Mouse (Mus musculus) hindbrain, embryonic 14.5 days (tissue): ENCODE results near the gene Plk5. TPM values are rescaled to one million over a fixed set of nuclear protein-coding genes. Genes with fewer than 3 reads are reported as not detected.
A peak's percentile ranks its signal among the peaks of the same experiment; 100 is the strongest.

Experiments used
- ATAC-seq: fragments of 200-750 bp; cut with Nextera tagmentation; 2 replicates; pipeline ENCODE4 v1.8.0; 2017; ENCODE audit warnings: moderate number of reproducible peaks, mild to moderate bottlenecking, moderate TSS enrichment, moderate library complexity; ENCODE audit not compliant: low FRiP score
- DNase-seq: peaks from one replicate; pipeline ENCODE4 v3.0.0-alpha.2; 2015; ENCODE audit warnings: low spot score
- H3K27ac ChIP-seq: fragments of 300-500 bp; sonication (generic); 2 replicates; pipeline ENCODE4 v1.5.1; 2014; ENCODE audit warnings: mild to moderate bottlenecking, moderate library complexity
- H3K27me3 ChIP-seq: fragments of 300-500 bp; sonication (generic); 2 replicates; pipeline ENCODE4 v1.6.1; 2014; ENCODE audit warnings: mild to moderate bottlenecking, low read length, mixed read lengths; ENCODE audit not compliant: control insufficient read depth, insufficient read depth
- H3K36me3 ChIP-seq: fragments of 300-500 bp; sonication (generic); replicated peaks from 2 replicates; pipeline ENCODE4 v1.6.1; 2014; ENCODE audit not compliant: control insufficient read depth, insufficient read depth
- H3K4me1 ChIP-seq: fragments of 300-500 bp; sonication (generic); replicated peaks from 2 replicates; pipeline ENCODE4 v1.6.1; 2014; ENCODE audit warnings: antibody characterized with exemption, low read length, mixed read lengths; ENCODE audit not compliant: control insufficient read depth, insufficient read depth
- H3K4me2 ChIP-seq: fragments of 300-500 bp; sonication (generic); replicated peaks from 2 replicates; pipeline ENCODE4 v1.6.1; 2014; ENCODE audit warnings: mild to moderate bottlenecking, moderate library complexity
- H3K4me3 ChIP-seq: fragments of 300-500 bp; sonication (generic); replicated peaks from 2 replicates; pipeline ENCODE4 v1.5.1; 2014; ENCODE audit warnings: mild to moderate bottlenecking, low read length
- H3K9ac ChIP-seq: fragments of 300-500 bp; sonication (generic); 2 replicates; pipeline ENCODE4 v1.6.1; 2014
- H3K9me3 ChIP-seq: fragments of 300-500 bp; sonication (generic); 2 replicates; pipeline ENCODE4 v1.6.1; 2016; ENCODE audit warnings: low read length; ENCODE audit not compliant: control insufficient read depth
- WGBS: fragments of 180-500 bp; shearing (Covaris S2); extraction: QIAGEN DNeasy Blood & Tissue Kit; methylation state at CpG from one replicate; pipeline ENCODE4 v1.1.7; 2014; 5-methylcytosine and 5-hydroxymethylcytosine counted together
- polyA plus RNA-seq: library from polyadenylated mRNA; unstranded; fragments of >200 nt; fragmentation: Nextera tagmentation; extraction: Ambion mirVana; gene quantifications from 2 replicates; pipeline ENCODE4 v1.2.1, GENCODE M21; 2014

Plk5 gene
- polyA plus RNA-seq, 1 experiment from 2014 or later, result 3.6 TPM

DNA sequence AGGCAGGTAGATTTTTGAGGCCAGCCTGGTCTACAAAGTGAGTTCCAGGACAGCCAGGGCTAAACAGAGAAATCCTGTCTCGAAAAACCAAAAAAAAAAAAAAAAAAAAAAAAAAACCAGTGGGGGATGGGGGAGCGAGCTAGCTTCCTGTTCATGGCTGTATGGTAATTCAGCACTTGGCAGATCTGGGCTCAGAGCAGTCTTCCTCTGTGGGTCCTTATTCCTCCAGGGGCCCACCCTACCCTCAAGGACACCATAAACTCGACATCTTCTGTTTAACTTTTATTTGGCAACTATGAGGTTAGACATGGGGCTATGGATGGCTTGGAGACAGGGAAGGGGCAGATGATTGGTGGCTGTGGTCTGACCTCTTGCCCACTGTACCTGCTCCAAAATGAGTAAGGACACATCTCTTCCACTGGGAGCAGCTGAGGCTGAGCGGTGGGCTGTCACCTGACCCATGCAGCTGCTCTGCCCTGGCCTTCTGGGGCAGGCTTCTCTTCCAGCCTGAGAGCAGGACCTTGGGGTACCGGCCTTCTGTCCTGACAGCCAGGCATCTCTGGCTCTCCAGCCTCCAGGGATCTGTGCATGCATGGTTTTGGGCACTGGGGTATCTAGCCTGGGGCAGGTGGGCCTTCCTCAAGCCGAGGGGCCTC lies 35.1 kb upstream of the Plk5 start:
- H3K4me1 ChIP-seq, result peaks cover 15% of the 10 kb centered on the region
- ATAC-seq, result no peak
- H3K4me3 ChIP-seq, result no peak overlapping the region
- H3K27me3 ChIP-seq, result peaks cover 6% of the 10 kb centered on the region; the same call in 1 of the 2 replicates
- H3K9me3 ChIP-seq, result no peaks in the 10 kb centered on the region
- H3K27ac ChIP-seq, result no peak overlapping the region
- H3K36me3 ChIP-seq, result peaks cover 29% of the 10 kb centered on the region
- DNase-seq, result no peak
- H3K9ac ChIP-seq, result no peak overlapping the region
- WGBS, result 76% methylated on average over 6 of the region's 6 CpGs
- H3K4me2 ChIP-seq, result no peak overlapping the region

DNA sequence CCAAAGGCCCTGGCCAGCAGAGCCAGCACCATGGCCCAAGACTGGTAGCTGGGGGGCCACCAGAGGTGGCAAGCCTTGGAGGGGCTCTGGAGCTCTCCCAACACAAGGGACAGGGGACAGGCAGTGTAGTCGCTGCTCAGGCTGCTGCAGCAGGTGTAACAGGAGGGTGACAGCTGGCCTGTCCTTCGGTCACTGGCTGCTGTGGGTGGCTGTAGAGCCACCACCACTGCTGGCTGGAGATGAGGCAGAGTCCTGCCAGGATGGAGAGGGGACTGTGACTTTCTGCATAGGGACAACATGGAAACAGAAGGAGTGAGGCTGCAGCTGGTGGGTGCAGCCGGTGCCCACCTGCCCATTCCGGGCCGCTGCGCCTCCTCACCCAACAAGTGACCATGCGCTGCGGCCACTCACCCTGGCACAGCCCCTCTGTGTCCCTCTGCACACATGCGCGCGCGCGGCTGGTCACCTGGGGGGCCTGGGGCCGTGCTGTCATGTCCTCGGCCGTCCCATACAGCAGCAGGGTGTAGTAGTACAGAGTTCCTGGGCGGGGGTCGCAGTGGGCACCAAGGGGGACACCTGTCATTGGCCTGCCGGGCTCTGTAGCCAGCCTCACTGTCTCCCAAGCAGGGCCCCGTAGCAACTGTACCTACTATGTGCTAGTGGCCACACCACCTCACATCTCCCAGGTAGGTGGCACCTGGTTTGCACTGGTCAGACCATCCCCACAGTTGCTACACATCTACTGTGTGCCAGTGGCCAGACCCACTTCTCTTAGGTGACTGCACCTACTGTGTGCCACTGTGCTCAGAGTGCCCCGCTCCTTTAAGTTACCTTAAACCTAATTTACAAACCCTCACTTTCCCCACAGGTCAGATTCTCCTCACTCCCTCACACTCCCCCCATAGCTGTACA lies 34.3 kb upstream of the Plk5 start:
- 92% methylated on average over 21 of the region's 21 CpGs for WGBS
- no peaks in the 10 kb centered on the region for H3K9me3 ChIP-seq

DNA sequence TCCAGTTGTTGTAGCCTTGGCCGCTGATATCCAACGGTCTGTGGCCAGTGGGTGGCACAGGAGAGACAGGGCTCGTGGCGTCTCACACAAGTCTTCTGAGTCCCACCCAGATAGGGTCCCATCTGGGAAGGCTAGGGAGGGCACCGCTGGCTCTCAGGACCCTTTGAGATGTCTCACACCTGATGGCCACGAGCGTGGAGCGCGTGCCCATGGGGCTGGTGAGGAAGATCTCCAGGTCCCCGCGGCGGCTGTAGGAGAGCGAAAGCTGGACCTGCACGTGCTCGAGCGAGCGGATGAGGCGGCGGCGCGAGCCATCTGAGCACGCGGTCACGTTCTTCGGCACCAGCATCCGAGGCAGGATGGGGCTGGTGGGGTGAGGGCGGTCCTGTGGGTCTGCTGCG lies 33.4 kb upstream of the Plk5 start:
- no peak overlapping the region for H3K27ac ChIP-seq
- H3K9ac ChIP-seq, result peak overlapping the region; percentile 44; the same call in 1 of the 2 replicates
- no peaks in the 10 kb centered on the region for H3K9me3 ChIP-seq
- H3K4me3 ChIP-seq, result peak overlapping the region; percentile 38
- H3K4me1 ChIP-seq, result peaks cover 15% of the 10 kb centered on the region
- ATAC-seq (no peak), DNase-seq (no peak)
- WGBS, result 5% methylated on average over 28 of the region's 28 CpGs
- peak overlapping the region; percentile 74 for H3K4me2 ChIP-seq
- peaks cover 12% of the 10 kb centered on the region for H3K36me3 ChIP-seq
- H3K27me3 ChIP-seq, result peaks cover 6% of the 10 kb centered on the region; the same call in 1 of the 2 replicates

More for the DNA sequence above, 34.3 kb upstream of the Plk5 start:
- ATAC-seq, result no peak
- H3K4me1 ChIP-seq, result peaks cover 15% of the 10 kb centered on the region
- 0 out of 2 replicates have a peak overlapping the region, but pooled peaks have one; percentile 74 for H3K4me2 ChIP-seq
- peaks cover 6% of the 10 kb centered on the region; the same call in 1 of the 2 replicates for H3K27me3 ChIP-seq
- H3K9ac ChIP-seq, result no peak overlapping the region
- DNase-seq, result no peak
- no peak overlapping the region for H3K27ac ChIP-seq
- peaks cover 21% of the 10 kb centered on the region for H3K36me3 ChIP-seq
- H3K4me3 ChIP-seq, result no peak overlapping the region

DNA sequence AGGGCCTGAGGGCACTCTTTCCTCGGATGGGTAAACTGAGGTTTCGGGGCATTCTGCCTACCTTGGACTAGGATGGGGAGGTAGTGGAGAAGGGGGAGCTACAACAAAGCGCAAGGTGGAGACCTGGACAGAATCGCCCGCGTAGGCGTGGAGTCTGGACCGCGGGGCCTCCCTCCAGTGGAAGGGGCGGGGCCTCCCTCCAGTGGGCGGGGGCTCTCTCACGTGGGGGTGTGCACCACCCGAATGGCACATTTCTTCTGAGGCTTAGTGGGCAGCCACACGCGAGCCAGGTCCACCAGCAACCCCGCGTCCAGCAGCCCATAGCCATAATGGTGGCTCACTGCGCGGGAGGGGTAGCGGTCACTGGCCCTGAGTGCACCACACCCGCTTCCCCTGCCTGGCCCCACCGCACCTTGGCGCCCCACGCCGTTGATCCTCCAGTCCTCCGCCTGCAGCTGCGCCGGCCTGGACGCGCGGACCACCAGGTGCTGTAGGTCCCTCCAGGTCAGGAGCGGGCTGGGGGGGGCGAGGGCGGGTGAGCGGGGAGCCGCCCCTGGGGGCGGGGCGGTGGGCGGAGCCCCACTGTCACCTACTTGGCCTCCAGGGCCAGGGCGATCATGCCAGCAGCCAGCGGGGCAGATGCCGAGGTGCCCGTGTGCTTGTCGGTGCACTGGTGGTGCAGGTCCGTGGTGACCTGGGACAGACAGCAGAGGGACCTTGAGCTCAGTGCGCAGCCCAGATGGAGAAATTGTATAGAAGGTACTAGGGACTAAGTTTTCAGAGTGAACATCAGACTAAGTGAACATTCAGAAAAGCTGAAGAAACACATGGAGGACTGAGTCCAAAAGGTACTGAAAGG lies 32.8 kb upstream of the Plk5 start:
- ATAC-seq, result 0 out of 2 replicates have a peak, but pooled peaks have one; percentile 15
- H3K27me3 ChIP-seq, result peaks cover 6% of the 10 kb centered on the region; the same call in 1 of the 2 replicates
- H3K36me3 ChIP-seq, result peaks cover 6% of the 10 kb centered on the region; the same call in 1 of the 2 replicates
- no peaks in the 10 kb centered on the region for H3K9me3 ChIP-seq
- H3K4me2 ChIP-seq, result peak overlapping the region; percentile 74
- DNase-seq, result no peak
- H3K27ac ChIP-seq, result no peak overlapping the region
- peak overlapping the region; percentile 44 for H3K9ac ChIP-seq
- peaks cover 15% of the 10 kb centered on the region for H3K4me1 ChIP-seq
- H3K4me3 ChIP-seq, result peak overlapping the region; percentile 38
- WGBS, result under 1% methylated on average over 46 of the region's 46 CpGs

DNA sequence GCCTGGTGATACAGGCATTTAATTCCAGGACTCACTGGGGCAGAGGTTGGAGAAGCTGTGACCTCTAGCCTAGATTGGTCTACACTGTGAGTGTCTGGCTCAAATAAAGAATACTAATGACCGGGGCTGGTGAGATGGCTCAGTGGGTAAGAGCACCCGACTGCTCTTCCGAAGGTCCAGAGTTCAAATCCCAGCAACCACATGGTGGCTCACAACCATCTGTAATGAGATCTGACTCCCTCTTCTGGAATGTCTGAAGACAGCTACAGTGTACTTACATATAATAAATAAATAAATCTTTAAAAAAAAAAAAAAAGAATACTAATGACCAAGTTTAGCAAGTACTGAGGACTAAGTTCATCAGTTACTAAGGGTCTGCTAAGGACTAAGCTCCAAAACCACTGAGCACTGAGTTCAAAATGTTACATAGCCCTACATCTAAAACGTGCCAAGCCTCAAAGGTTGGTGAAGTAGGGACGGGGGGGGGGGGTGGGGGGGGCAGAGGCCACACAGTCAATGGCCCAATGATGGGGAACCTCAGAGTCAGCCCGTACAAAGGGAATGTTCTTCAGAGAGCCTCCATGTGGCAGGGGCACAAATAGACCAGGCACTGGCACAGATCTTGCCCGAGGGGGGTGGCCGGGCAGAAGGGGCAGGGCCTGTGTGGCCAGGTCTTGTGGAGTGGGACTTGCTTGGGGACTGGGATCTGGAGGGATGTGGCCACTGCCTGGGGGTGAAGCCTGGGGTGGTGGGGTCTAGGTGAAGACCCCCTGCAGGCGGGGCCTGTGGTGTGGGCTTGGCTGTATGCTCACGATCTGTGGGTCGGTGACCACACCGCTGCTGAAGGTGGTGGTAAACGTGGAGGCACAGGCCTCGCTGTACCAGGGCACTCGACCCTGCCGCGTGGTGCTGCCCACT lies 31.9 kb upstream of the Plk5 start:
- Histone ChIP-seq H3K27ac (no peak overlapping the region), H3K9ac (no peak overlapping the region; the same call in 1 of the 2 replicates), H3K4me3 (peak overlapping the region; percentile 38; the same call in 1 of the 2 replicates), H3K27me3 (peaks cover 6% of the 10 kb centered on the region; the same call in 1 of the 2 replicates), H3K36me3 (no peaks in the 10 kb centered on the region), H3K4me2 (peak overlapping the region; percentile 74; the same call in 1 of the 2 replicates), H3K9me3 (no peaks in the 10 kb centered on the region), H3K4me1 (peaks cover 12% of the 10 kb centered on the region)
- DNase-seq (no peak), ATAC-seq (no peak)
- 80% methylated on average over 17 of the region's 17 CpGs for WGBS

DNA sequence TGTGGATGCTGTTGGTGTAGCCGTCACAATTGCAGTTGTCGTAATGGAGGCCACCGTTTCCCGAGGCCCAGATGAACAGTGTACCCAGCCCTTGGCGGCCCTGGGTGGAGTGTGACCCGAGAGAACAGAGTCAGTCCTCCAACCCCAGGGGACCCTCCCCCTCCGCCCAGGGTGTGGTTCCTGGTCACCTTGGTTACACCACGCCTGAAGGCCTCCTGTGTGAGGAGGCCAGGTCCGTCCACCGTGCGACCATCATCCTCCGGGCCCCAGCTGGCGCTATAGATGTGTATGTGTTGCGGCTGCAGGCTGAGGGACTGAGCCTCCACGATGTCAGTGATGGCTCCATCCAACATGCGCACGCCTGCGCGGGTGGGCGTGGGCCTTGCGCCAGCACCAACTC lies 31.2 kb upstream of the Plk5 start:
- no peak overlapping the region for H3K9ac ChIP-seq
- WGBS, result 88% methylated on average over 21 of the region's 21 CpGs
- H3K36me3 ChIP-seq, result no peaks in the 10 kb centered on the region
- H3K4me1 ChIP-seq, result peaks cover 7% of the 10 kb centered on the region
- DNase-seq (no peak), ATAC-seq (no peak)
- no peak overlapping the region for H3K4me3 ChIP-seq
- H3K27me3 ChIP-seq, result peaks cover 6% of the 10 kb centered on the region; the same call in 1 of the 2 replicates
- H3K4me2 ChIP-seq, result no peak overlapping the region
- H3K9me3 ChIP-seq, result no peaks in the 10 kb centered on the region
- no peak overlapping the region for H3K27ac ChIP-seq

DNA sequence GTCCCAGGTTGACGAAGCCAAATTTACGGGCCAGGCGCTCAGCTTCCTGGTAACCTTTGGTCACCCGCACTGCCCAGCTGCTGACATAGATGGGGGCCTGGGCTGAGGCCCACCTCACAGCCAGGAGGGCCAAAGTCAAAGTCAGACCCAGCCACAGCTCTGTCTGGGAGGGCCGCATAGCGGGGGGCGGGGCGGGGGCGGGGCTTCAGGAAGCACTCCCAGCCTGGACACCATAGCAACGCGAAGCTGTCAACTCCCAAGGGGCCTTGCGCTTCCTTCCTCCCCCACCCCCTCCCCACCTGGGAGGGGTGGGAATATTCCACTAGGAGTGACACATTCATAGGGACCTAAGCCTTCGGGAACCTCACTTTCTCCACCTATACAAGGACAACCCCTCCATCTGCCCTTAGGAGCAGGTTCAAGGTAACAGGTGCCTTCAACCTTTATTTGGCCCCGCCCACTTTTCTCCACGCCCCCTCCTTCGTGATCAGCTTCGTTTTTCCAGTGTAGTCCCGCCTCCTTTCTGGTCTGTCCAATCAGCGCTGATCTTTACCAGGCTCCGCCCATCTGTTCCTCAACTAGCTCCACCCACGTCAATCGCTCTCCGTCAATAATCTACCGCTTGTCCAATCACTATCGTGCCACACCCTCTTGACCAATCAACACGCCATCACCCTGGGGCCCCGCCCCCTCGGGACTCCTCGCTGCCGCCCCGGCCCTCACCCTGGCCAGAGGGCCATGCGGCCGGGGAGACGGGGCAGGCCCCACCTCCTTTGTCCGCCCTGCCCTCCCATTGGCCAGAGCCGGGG lies 26.8 kb upstream of the Plk5 start, which contains the start of the genes Pcsk4 and Reep6:
Gene Pcsk4, minus strand, starts transcription at position 226 of the 809 bp plus-strand sequence.
Gene Reep6, plus strand, starts transcription at position 681 of the 809 bp plus-strand sequence.
- peak; percentile 90 for DNase-seq

More for the DNA sequence above, 26.8 kb upstream of the Plk5 start, which contains the start of the genes Pcsk4 and Reep6:
- H3K9ac ChIP-seq, result peak within 1 kb of the TSS; percentile 58
- peak within 1 kb of the TSS; percentile 43 for H3K4me3 ChIP-seq
- peak within 1 kb of the TSS; percentile 87 for H3K4me2 ChIP-seq
- WGBS, result 4% methylated on average over 36 of the region's 36 CpGs
- 0 out of 2 replicates have a peak, but pooled peaks cover 6% of the 10 kb centered on the region for H3K27me3 ChIP-seq
- peak; percentile 93 for ATAC-seq
- no peak within 1 kb of the TSS for H3K27ac ChIP-seq
- H3K36me3 ChIP-seq, result no peaks in the 10 kb centered on the region
- no peaks in the 10 kb centered on the region; the same call in 1 of the 2 replicates for H3K4me1 ChIP-seq
- H3K9me3 ChIP-seq, result no peaks in the 10 kb centered on the region
